Mouse (Mus musculus): Measurements from ENCODE around the gene Mybpc1. TPM values are rescaled to one million over a fixed set of nuclear protein-coding genes. Genes with fewer than 3 reads are reported as not detected.
A peak's percentile ranks its signal among the peaks of the same experiment; 100 is the strongest.

The Mybpc1 gene
- 5.2 and 6.5 TPM in 2 replicates for polyA plus RNA-seq (2015; fragmentation: Nextera tagmentation; extraction: Ambion mirVana)

- Histone ChIP-seq H3K4me3 (ENCODE audit: low read length) (no peak within 1 kb of the TSS), H3K36me3 (ENCODE audit: insufficient read depth, low read length) (no peaks in the 10 kb centered on the region), H3K27ac (ENCODE audit: low read length) (no peak within 1 kb of the TSS), H3K9me3 (ENCODE audit: low read length) (no peaks in the 10 kb centered on the region), H3K4me1 (ENCODE audit: insufficient read depth, low read length) (peaks cover 6% of the 10 kb centered on the region; the same call in 1 of the 2 replicates), H3K4me2 (replicated peaks; ENCODE audit: low read depth, low read length) (peak within 1 kb of the TSS; percentile 14; the same call in 1 of the 2 replicates), H3K9ac (replicated peaks; ENCODE audit: low read length) (no peak within 1 kb of the TSS), H3K27me3 (ENCODE audit: insufficient read depth, low read length) (no peaks in the 10 kb centered on the region)
- WGBS = 7% methylated on average over 16 of the region's 16 CpGs
- peak; percentile 75 for ATAC-seq (ENCODE audit: low FRiP score, low TSS enrichment)
These were observed at the start of gene Mybpc1 for GRCm38 (mm10) chr10:88604943-88605342. TSS of gene Mybpc1 (minus strand) at chr10:88605152.

- no peaks in the 10 kb centered on the region for H3K27me3 ChIP-seq (ENCODE audit: insufficient read depth, low read length)
- H3K9me3 ChIP-seq (ENCODE audit: low read length) = no peaks in the 10 kb centered on the region
- no peak overlapping the region for H3K4me2 ChIP-seq (replicated peaks; ENCODE audit: low read depth, low read length)
- H3K4me3 ChIP-seq (ENCODE audit: low read length) = no peak overlapping the region
- WGBS = 5% methylated on average over 5 of the region's 5 CpGs
- no peak overlapping the region for H3K9ac ChIP-seq (replicated peaks; ENCODE audit: low read length)
- H3K36me3 ChIP-seq (ENCODE audit: insufficient read depth, low read length) = no peaks in the 10 kb centered on the region
- peaks cover 2% of the 10 kb centered on the region; the same call in 1 of the 2 replicates for H3K4me1 ChIP-seq (ENCODE audit: insufficient read depth, low read length)
- H3K27ac ChIP-seq (ENCODE audit: low read length) = peak overlapping the region; percentile 56; the same call in 1 of the 2 replicates
- ATAC-seq (ENCODE audit: low FRiP score, low TSS enrichment) = no peak; the same call in 1 of the 2 replicates
These were observed 40.5 kb upstream of the Mybpc1 start for GRCm38 (mm10) chr10:88645448-88645847.

GRCm38 (mm10) chr10:88631330-88631953 lies 26.5 kb upstream of the Mybpc1 start:
- 58% methylated on average over 10 of the region's 10 CpGs for WGBS
- Histone ChIP-seq H3K4me1 (ENCODE audit: insufficient read depth, low read length) (no peaks in the 10 kb centered on the region), H3K4me2 (replicated peaks; ENCODE audit: low read depth, low read length) (no peak overlapping the region), H3K27me3 (ENCODE audit: insufficient read depth, low read length) (no peaks in the 10 kb centered on the region), H3K9ac (replicated peaks; ENCODE audit: low read length) (no peak overlapping the region), H3K9me3 (ENCODE audit: low read length) (no peaks in the 10 kb centered on the region), H3K4me3 (ENCODE audit: low read length) (no peak overlapping the region), H3K36me3 (ENCODE audit: insufficient read depth, low read length) (no peaks in the 10 kb centered on the region), H3K27ac (ENCODE audit: low read length) (no peak overlapping the region)
- ATAC-seq (ENCODE audit: low FRiP score, low TSS enrichment) = no peak

GRCm38 (mm10) chr10:88630663-88631329 lies 25.8 kb upstream of the Mybpc1 start:
- Histone ChIP-seq H3K4me1 (ENCODE audit: insufficient read depth, low read length) (no peaks in the 10 kb centered on the region), H3K9me3 (ENCODE audit: low read length) (no peaks in the 10 kb centered on the region), H3K4me2 (replicated peaks; ENCODE audit: low read depth, low read length) (no peak overlapping the region), H3K36me3 (ENCODE audit: insufficient read depth, low read length) (no peaks in the 10 kb centered on the region), H3K27me3 (ENCODE audit: insufficient read depth, low read length) (no peaks in the 10 kb centered on the region), H3K27ac (ENCODE audit: low read length) (no peak overlapping the region), H3K4me3 (ENCODE audit: low read length) (no peak overlapping the region), H3K9ac (replicated peaks; ENCODE audit: low read length) (no peak overlapping the region)
- 81% methylated on average over 2 of the region's 2 CpGs for WGBS
- ATAC-seq (ENCODE audit: low FRiP score, low TSS enrichment) = no peak

GRCm38 (mm10) chr10:88627052-88627451 lies 22.1 kb upstream of the Mybpc1 start:
- 63% methylated on average over 4 of the region's 4 CpGs for WGBS
- Histone ChIP-seq H3K27me3 (ENCODE audit: insufficient read depth, low read length) (no peaks in the 10 kb centered on the region), H3K36me3 (ENCODE audit: insufficient read depth, low read length) (no peaks in the 10 kb centered on the region), H3K4me1 (ENCODE audit: insufficient read depth, low read length) (no peaks in the 10 kb centered on the region), H3K27ac (ENCODE audit: low read length) (no peak overlapping the region), H3K4me3 (ENCODE audit: low read length) (no peak overlapping the region), H3K4me2 (replicated peaks; ENCODE audit: low read depth, low read length) (no peak overlapping the region), H3K9me3 (ENCODE audit: low read length) (no peaks in the 10 kb centered on the region), H3K9ac (replicated peaks; ENCODE audit: low read length) (no peak overlapping the region)
- ATAC-seq (ENCODE audit: low FRiP score, low TSS enrichment) = no peak

- Histone ChIP-seq H3K27ac (ENCODE audit: low read length) (no peak overlapping the region), H3K9ac (replicated peaks; ENCODE audit: low read length) (no peak overlapping the region), H3K4me2 (replicated peaks; ENCODE audit: low read depth, low read length) (no peak overlapping the region), H3K36me3 (ENCODE audit: insufficient read depth, low read length) (no peaks in the 10 kb centered on the region), H3K4me1 (ENCODE audit: insufficient read depth, low read length) (no peaks in the 10 kb centered on the region), H3K27me3 (ENCODE audit: insufficient read depth, low read length) (no peaks in the 10 kb centered on the region), H3K4me3 (ENCODE audit: low read length) (no peak overlapping the region), H3K9me3 (ENCODE audit: low read length) (no peaks in the 10 kb centered on the region)
- no peak for ATAC-seq (ENCODE audit: low FRiP score, low TSS enrichment)
- WGBS = 72% methylated on average over 3 of the region's 3 CpGs
These were observed 21.2 kb upstream of the Mybpc1 start for GRCm38 (mm10) chr10:88626176-88626575.

- WGBS = 85% methylated on average over 11 of the region's 11 CpGs
- H3K27ac ChIP-seq (ENCODE audit: low read length) = no peak overlapping the region
- H3K4me2 ChIP-seq (replicated peaks; ENCODE audit: low read depth, low read length) = no peak overlapping the region
- no peak overlapping the region for H3K4me3 ChIP-seq (ENCODE audit: low read length)
- no peaks in the 10 kb centered on the region for H3K4me1 ChIP-seq (ENCODE audit: insufficient read depth, low read length)
- no peak overlapping the region for H3K9ac ChIP-seq (replicated peaks; ENCODE audit: low read length)
- H3K36me3 ChIP-seq (ENCODE audit: insufficient read depth, low read length) = no peaks in the 10 kb centered on the region
- H3K27me3 ChIP-seq (ENCODE audit: insufficient read depth, low read length) = no peaks in the 10 kb centered on the region
- H3K9me3 ChIP-seq (ENCODE audit: low read length) = no peaks in the 10 kb centered on the region
- ATAC-seq (ENCODE audit: low FRiP score, low TSS enrichment) = no peak
These were observed 19.3 kb upstream of the Mybpc1 start for GRCm38 (mm10) chr10:88624300-88624699.

GRCm38 (mm10) chr10:88622624-88623023 lies 17.7 kb upstream of the Mybpc1 start:
- no peaks in the 10 kb centered on the region for H3K27me3 ChIP-seq (ENCODE audit: insufficient read depth, low read length)
- 68% methylated on average over 16 of the region's 16 CpGs for WGBS
- no peaks in the 10 kb centered on the region for H3K4me1 ChIP-seq (ENCODE audit: insufficient read depth, low read length)
- no peak overlapping the region for H3K27ac ChIP-seq (ENCODE audit: low read length)
- no peak overlapping the region for H3K9ac ChIP-seq (replicated peaks; ENCODE audit: low read length)
- H3K4me2 ChIP-seq (replicated peaks; ENCODE audit: low read depth, low read length) = peak overlapping the region; percentile 28; the same call in 1 of the 2 replicates
- no peak overlapping the region for H3K4me3 ChIP-seq (ENCODE audit: low read length)
- no peaks in the 10 kb centered on the region for H3K9me3 ChIP-seq (ENCODE audit: low read length)
- 0 out of 2 replicates have a peak, but pooled peaks have one; percentile 21 for ATAC-seq (ENCODE audit: low FRiP score, low TSS enrichment)
- no peaks in the 10 kb centered on the region for H3K36me3 ChIP-seq (ENCODE audit: insufficient read depth, low read length)

- ATAC-seq (ENCODE audit: low FRiP score, low TSS enrichment) = no peak
- no peaks in the 10 kb centered on the region for H3K27me3 ChIP-seq (ENCODE audit: insufficient read depth, low read length)
- 86% methylated on average over 3 of the region's 3 CpGs for WGBS
These were observed 15.9 kb upstream of the Mybpc1 start for GRCm38 (mm10) chr10:88620809-88621208.

GRCm38 (mm10) chr10:88613051-88613450 lies 8.1 kb upstream of the Mybpc1 start:
- Histone ChIP-seq H3K9ac (replicated peaks; ENCODE audit: low read length) (no peak overlapping the region), H3K9me3 (ENCODE audit: low read length) (no peaks in the 10 kb centered on the region), H3K4me1 (ENCODE audit: insufficient read depth, low read length) (no peaks in the 10 kb centered on the region), H3K36me3 (ENCODE audit: insufficient read depth, low read length) (no peaks in the 10 kb centered on the region), H3K27me3 (ENCODE audit: insufficient read depth, low read length) (no peaks in the 10 kb centered on the region), H3K27ac (ENCODE audit: low read length) (no peak overlapping the region), H3K4me3 (ENCODE audit: low read length) (no peak overlapping the region), H3K4me2 (replicated peaks; ENCODE audit: low read depth, low read length) (no peak overlapping the region)
- no peak for ATAC-seq (ENCODE audit: low FRiP score, low TSS enrichment)
- 71% methylated on average over 11 of the region's 11 CpGs for WGBS

More at GRCm38 (mm10) chr10:88620809-88621208, 15.9 kb upstream of the Mybpc1 start:
- H3K36me3 ChIP-seq (ENCODE audit: insufficient read depth, low read length) = no peaks in the 10 kb centered on the region
- no peaks in the 10 kb centered on the region for H3K9me3 ChIP-seq (ENCODE audit: low read length)
- no peak overlapping the region for H3K4me2 ChIP-seq (replicated peaks; ENCODE audit: low read depth, low read length)
- no peak overlapping the region for H3K27ac ChIP-seq (ENCODE audit: low read length)
- H3K4me1 ChIP-seq (ENCODE audit: insufficient read depth, low read length) = no peaks in the 10 kb centered on the region
- no peak overlapping the region for H3K4me3 ChIP-seq (ENCODE audit: low read length)
- H3K9ac ChIP-seq (replicated peaks; ENCODE audit: low read length) = no peak overlapping the region

Measured in kidney, embryonic 16.5 days (tissue).